Mouse (Mus musculus): ENCODE results near the gene Ccdc146.
"Not testable (repeated sequence)": the region's sequence is repeated elsewhere in the genome, so short reads cannot be mapped to it uniquely, and the experiment has no call there.

Ccdc146 gene

GRCm38 (mm10) chr5:21386432-21386831, 38.0 kb downstream of the Ccdc146 start:
- DNase-seq, result no peak

GRCm38 (mm10) chr5:21384976-21385375, 39.5 kb downstream of the Ccdc146 start:
- DNase-seq, result no peak

DNA sequence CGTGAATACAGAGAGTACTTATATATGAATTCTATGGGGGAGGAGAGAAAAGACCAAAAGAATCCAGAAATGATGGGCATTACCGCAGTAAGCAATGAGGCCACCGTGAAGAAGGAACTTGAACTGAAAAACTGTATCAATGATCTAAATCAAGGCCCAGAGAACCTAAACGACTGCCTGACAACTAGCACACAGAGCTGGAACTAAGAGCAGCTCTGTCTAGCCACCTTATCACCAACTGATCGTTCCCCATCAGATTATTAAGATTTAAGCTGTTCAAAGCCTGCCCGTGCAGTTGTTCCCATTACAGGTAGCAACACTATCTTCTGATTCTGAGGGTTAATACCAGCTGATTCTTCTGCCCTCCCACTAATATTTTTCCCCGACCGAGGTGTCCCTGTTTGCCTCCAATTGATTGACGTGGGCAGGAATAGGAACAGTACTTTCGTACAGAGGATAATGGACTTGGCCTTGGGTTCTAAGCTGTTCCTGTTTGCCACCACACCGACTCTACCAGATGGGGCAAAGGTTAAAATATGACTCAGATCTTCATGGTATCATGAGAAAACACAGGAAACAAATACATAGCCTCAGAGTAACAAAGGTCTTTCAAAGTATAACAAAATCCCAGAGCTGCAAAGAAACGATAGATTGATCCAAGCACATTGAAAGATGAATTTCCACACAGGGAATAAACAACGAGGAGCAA, 40.1 kb downstream of the Ccdc146 start:
- no peak for DNase-seq

GRCm38 (mm10) chr5:21383392-21384251, 40.9 kb downstream of the Ccdc146 start:
- no peak for DNase-seq

DNA sequence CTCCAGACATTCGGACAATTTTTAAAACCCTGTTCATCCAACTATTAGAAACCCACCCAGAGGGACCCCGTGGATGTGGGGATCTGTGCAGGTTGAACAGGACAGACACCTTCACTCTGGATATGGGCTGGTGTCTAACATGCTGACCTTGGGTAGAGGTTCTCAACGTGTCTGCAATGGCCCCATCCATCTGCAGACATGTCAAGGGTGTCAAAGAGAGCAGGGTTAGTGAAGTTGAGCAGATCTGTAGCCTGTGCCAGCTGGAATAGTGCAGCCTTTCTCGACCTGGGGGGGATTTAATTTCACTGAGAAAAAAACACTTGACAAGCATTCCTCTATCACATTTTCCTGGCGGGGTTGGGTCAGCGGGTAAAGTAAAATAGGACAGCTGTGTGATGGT, 41.8 kb downstream of the Ccdc146 start:
- DNase-seq, result no peak

- DNase-seq, result no peak
These were observed 42.5 kb downstream of the Ccdc146 start for GRCm38 (mm10) chr5:21381986-21382385.

GRCm38 (mm10) chr5:21378397-21378796, 46.1 kb downstream of the Ccdc146 start:
- DNase-seq, result no peak

DNA sequence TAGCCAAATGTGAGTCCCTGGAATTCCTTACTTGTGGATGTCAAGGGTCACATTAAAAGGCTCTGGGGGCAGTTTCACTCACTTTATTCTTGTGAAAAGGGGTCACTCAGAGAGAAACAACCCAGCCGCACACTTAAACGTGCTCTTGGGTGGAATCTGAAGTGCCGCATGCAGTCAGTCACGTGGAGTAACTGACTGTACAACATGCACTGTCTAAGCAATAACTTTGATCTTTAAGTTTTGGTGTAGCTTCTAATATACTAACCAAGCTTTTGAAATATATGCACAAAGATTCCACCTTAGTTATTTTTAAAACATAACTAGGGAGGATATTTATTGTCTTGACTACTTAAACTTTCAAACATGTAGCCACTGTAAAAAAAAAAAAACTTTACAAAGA, 47.5 kb downstream of the Ccdc146 start:
- DNase-seq, result no peak

DNA sequence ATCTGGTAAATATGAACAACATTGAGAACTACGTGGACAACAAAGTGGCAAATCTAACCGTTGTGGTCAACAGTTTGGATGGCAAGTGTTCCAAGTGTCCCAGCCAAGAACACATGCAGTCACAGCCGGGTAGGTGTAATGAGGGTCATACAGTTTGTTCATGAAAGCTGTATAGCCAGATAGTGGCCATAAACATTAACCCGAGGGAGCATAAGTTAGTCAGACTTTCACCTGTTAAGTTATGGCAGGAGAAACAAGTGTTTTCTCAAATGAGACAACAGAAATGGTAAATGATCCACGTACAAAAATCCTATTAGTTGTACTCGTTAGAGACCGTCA, 51.3 kb downstream of the Ccdc146 start:
- DNase-seq, result no peak

- peak; percentile 51 to 65 for DNase-seq
These were observed 51.8 kb downstream of the Ccdc146 start, which contains the start of gene Fgl2 for GRCm38 (mm10) chr5:21372493-21373179. Gene Fgl2, plus strand, starts transcription at chr5:21372642.

GRCm38 (mm10) chr5:21371920-21372319, 52.6 kb downstream of the Ccdc146 start:
- no peak for DNase-seq

DNA sequence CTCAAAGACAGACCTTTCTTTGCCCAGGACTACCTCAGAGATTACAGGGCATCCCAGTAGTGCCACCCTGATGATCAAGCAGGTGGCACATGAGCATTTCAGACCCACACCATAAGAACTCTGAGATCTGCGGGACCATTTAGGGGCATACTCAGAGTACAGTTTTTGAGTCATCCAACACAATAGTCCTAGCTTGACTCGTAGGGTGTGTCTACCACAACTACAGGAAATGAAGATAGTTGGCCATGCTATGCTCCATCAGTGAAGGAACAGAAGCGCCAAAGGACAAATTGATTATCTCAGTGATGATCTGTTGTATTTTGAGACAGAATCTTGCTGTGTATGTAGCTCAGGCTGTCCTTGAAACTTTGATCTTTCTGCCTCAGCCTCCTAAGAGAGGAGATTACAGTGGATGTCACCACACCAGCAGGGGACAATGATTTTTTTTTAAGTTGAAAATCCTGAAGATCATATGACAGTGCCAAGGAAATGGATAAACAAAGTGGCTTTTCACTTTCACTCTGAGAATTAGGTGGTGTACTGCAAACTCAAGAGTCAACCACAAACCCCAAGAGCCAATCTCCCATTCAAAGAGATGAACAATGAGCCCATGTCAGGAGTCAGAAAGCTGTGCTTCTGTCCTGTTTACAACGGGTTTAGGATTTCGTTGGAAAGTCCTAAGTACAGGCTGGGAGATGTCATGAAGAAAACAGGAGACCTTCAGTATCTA, 54.1 kb downstream of the Ccdc146 start:
- no peak for DNase-seq

DNA sequence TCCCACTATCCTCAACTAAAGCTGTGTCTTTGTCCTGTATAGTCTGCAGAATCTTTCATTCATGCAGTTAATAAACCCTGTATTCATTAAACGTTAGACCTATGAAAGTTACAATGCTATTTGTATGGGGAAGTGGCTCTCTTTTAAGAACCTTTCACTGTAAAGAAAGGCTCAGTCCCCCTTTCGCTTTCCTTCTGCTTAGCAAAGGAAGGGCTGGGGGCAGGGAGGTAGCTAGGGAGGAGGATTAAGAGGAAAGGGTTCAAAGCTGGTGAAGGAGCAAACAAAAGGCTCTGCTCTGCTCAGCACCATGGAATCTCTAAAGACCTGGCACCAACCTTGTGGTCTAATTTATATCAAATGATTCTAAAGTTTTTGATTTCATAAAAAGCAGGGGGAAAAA, 57.0 kb downstream of the Ccdc146 start:
- DNase-seq, result no peak

GRCm38 (mm10) chr5:21366338-21367053, 58.0 kb downstream of the Ccdc146 start:
- DNase-seq, result no peak

- no peak for DNase-seq
These were observed 61.1 kb downstream of the Ccdc146 start for GRCm38 (mm10) chr5:21363343-21363742.

- no peak for DNase-seq
These were observed 65.8 kb downstream of the Ccdc146 start for GRCm38 (mm10) chr5:21358648-21359047.

DNA sequence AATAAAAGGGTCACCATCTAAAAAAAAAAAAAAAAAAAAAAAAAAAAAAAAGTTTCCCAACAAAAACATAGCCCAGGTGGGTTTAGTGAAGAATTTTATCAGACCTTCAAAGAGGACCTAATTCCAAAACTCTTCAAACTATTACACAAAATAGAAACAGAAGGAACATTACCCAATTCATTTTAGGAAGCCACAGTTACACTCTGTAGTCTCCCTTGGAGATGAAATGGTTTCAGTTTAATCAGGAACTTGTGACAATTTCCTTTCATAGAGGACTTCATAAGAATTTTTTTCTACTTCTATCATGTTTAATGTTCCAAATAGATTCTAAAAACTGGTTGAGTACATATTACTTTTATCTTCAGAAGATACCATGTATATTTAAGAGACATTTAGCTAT, 72.8 kb downstream of the Ccdc146 start:
- DNase-seq, result no peak

DNA sequence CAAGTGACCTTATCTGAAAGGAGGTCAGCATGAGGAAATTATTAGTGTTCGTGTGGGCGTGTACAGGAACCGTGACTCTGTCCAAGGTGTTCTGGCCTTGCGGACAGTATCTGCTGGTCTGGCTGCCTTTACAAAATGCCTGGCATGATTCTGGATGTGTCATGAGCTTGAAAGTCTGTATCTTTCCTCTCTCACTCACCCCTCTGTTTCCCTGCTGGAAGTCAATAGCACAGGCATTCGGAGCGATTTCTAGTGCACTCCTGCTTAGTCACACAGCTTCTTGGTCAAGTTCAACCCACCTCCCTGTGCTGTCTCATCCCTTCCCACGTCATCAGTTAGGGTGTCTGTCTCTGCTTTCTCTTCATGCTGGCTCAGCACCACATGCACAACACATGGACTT, 76.1 kb downstream of the Ccdc146 start:
- DNase-seq, result no peak

- not testable (repeated sequence) for DNase-seq
These were observed 82.2 kb downstream of the Ccdc146 start for GRCm38 (mm10) chr5:21342265-21342664.

- DNase-seq, result no peak
These were observed 92.4 kb downstream of the Ccdc146 start for GRCm38 (mm10) chr5:21332119-21332518.

DNA sequence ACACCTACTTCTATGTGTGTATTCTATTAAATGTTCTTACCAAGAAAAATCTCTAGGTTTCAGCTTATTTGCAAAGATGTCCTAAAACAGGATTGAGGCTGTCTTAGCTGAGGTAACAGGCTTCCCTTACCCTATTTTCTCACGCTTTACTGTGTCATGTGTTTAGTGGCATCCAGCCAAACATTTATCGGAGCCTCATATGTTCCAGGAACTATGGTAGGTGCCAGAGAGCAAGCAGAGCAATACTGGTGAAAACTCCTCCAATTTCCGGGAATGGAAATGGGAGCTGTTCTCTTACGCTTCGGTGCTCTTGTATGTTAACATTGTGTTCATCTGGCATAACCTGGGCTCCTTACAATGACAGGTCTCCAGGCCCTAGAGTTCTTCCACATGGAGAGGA, 92.8 kb downstream of the Ccdc146 start:
- no peak for DNase-seq

Data from cerebellum, postnatal 25 days (tissue).